Mouse (Mus musculus) limb, embryonic 15.5 days (tissue): ENCODE results near the gene Unc5c. TPM values are rescaled to one million over a fixed set of nuclear protein-coding genes. Genes with fewer than 3 reads are reported as not detected.

Experiments
- ATAC-seq: fragments of 200-750 bp; cut with Nextera tagmentation; 2 replicates; pipeline ENCODE4 v1.8.0; 2017; ENCODE audit warnings: low read depth, moderate TSS enrichment; ENCODE audit not compliant: insufficient number of reproducible peaks, low FRiP score, low TSS enrichment
- H3K27ac ChIP-seq: fragments of 300-500 bp; sonication (generic); 2 replicates; pipeline ENCODE4 v1.5.1; 2015; ENCODE audit warnings: moderate library complexity, mild to moderate bottlenecking, inconsistent platforms
- H3K27me3 ChIP-seq: fragments of 300-500 bp; sonication (generic); 2 replicates; pipeline ENCODE4 v1.6.1; 2015; ENCODE audit warnings: inconsistent platforms
- H3K36me3 ChIP-seq: fragments of 300-500 bp; sonication (generic); 2 replicates; pipeline ENCODE4 v1.6.1; 2015; ENCODE audit warnings: inconsistent platforms
- H3K4me1 ChIP-seq: fragments of 300-500 bp; sonication (generic); 2 replicates; pipeline ENCODE4 v1.6.1; 2015; ENCODE audit warnings: inconsistent platforms
- H3K4me2 ChIP-seq: fragments of 300-500 bp; sonication (generic); 2 replicates; pipeline ENCODE4 v1.6.1; 2015; ENCODE audit warnings: mild to moderate bottlenecking, inconsistent platforms
- H3K4me3 ChIP-seq: fragments of 300-500 bp; sonication (generic); 2 replicates; pipeline ENCODE4 v1.5.1; 2015; ENCODE audit warnings: mild to moderate bottlenecking, inconsistent platforms
- H3K9ac ChIP-seq: fragments of 300-500 bp; sonication (generic); 2 replicates; pipeline ENCODE4 v1.6.1; 2015; ENCODE audit warnings: inconsistent platforms
- H3K9me3 ChIP-seq: fragments of 300-500 bp; sonication (generic); 2 replicates; pipeline ENCODE4 v1.6.1; 2016; ENCODE audit warnings: inconsistent platforms
- WGBS: fragments of 180-500 bp; shearing (Covaris S2); methylation state at CpG from one replicate; pipeline ENCODE4 v1.1.7; 2015; 5-methylcytosine and 5-hydroxymethylcytosine counted together
- polyA plus RNA-seq: library from polyadenylated mRNA; unstranded; fragments of >200 nt; fragmentation: Nextera tagmentation; extraction: Ambion mirVana; gene quantifications from 2 replicates; pipeline ENCODE4 v1.2.1, GENCODE M21; 2015

Gene Unc5c
- polyA plus RNA-seq, 1 experiment from 2014 or later, result 7.0 TPM

DNA sequence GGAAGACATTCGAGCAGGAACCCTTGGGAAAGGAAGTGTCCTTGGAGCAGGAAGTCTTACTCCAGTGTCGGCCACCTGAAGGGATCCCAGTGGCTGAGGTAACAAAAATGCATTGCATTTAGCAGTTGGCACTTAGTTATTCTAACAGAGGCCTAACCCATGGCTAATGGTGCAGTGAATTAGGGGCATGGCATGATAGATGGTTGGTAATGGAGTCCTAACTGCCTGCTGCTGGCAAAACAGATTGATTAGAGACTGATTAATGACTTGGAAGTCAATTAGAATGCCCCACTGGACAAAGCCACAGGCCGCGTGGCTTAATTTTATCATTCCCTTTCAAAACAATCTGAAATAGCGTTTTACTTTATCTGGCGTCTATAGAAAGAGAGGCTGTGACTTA is 268.8 kb downstream of the Unc5c start:
- no peak for ATAC-seq
- WGBS, result 78% methylated on average over 6 of the region's 6 CpGs

DNA sequence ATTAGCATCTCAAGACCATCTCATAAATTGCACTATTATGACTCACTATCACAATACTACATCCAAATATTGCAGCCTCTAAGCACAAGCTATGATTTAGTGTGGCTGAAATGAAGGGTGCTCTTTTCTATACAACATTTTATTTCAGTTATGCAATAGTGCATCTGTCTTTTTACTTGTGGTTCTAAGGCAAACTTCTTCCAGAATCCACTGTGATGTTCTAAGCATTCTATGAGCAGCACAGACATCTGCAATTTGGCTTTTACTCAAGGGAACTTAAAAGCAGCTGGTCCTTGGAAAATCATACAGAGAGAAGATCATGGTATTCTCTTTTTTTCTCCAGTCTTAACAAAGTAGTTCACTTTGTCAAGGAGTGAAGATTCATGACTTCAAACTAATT is 270.3 kb downstream of the Unc5c start:
- H3K4me3 ChIP-seq, result no peak overlapping the region
- no peak overlapping the region for H3K4me2 ChIP-seq
- no peaks in the 10 kb centered on the region for H3K4me1 ChIP-seq
- H3K27ac ChIP-seq, result no peak overlapping the region
- H3K27me3 ChIP-seq, result no peaks in the 10 kb centered on the region
- no peaks in the 10 kb centered on the region for H3K9me3 ChIP-seq
- H3K36me3 ChIP-seq, result no peaks in the 10 kb centered on the region
- no peak overlapping the region for H3K9ac ChIP-seq
- no peak for ATAC-seq

More for the DNA sequence above, 268.8 kb downstream of the Unc5c start:
- Histone ChIP-seq H3K4me2 (no peak overlapping the region), H3K27me3 (no peaks in the 10 kb centered on the region), H3K9ac (no peak overlapping the region), H3K4me3 (no peak overlapping the region), H3K4me1 (no peaks in the 10 kb centered on the region), H3K27ac (no peak overlapping the region), H3K36me3 (no peaks in the 10 kb centered on the region), H3K9me3 (no peaks in the 10 kb centered on the region)

- Histone ChIP-seq H3K36me3 (no peaks in the 10 kb centered on the region), H3K27me3 (no peaks in the 10 kb centered on the region), H3K4me3 (no peak overlapping the region), H3K4me2 (no peak overlapping the region), H3K9ac (no peak overlapping the region), H3K9me3 (no peaks in the 10 kb centered on the region), H3K4me1 (no peaks in the 10 kb centered on the region), H3K27ac (no peak overlapping the region)
- ATAC-seq, result no peak
Observed at GRCm38 (mm10) chr3:141745322-141745721, 280.3 kb downstream of the Unc5c start.

DNA sequence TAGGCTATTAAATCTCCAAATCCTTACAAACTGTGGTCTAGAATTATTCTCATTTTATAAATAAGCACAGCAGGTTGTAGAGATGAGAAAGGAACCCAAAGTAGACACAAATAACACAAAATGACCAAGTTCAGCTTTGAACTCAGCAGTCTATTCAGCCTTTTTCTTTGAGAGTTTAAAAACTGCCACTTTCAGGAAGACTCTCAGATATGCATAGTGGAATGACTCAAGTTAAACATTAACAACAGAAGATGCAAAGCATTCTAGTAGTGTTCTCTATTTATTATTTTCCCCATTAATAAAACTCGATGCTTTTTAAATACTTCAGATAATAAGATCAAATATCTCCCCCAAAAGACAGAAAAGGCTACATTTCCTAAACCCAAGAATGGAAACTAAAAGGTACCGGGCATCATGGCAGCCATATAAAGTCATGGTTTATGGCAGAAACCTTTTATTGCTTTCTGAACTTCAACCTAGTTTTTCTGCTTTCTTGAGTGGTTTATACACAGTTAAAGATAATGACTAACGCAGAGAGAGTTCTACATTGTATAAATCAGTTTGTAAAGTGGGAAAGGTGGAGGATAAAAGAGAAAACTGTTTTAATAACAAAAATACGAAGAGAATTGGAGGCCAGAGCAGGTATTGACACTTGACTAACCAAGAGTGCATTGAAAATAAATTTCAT is 283.8 kb downstream of the Unc5c start:
- no peaks in the 10 kb centered on the region for H3K36me3 ChIP-seq
- H3K4me3 ChIP-seq, result no peak overlapping the region
- H3K27me3 ChIP-seq, result no peaks in the 10 kb centered on the region
- no peak overlapping the region for H3K27ac ChIP-seq
- H3K4me2 ChIP-seq, result no peak overlapping the region
- no peaks in the 10 kb centered on the region for H3K9me3 ChIP-seq
- 70% methylated on average over 4 of the region's 4 CpGs for WGBS
- no peaks in the 10 kb centered on the region for H3K4me1 ChIP-seq
- H3K9ac ChIP-seq, result no peak overlapping the region
- no peak for ATAC-seq

DNA sequence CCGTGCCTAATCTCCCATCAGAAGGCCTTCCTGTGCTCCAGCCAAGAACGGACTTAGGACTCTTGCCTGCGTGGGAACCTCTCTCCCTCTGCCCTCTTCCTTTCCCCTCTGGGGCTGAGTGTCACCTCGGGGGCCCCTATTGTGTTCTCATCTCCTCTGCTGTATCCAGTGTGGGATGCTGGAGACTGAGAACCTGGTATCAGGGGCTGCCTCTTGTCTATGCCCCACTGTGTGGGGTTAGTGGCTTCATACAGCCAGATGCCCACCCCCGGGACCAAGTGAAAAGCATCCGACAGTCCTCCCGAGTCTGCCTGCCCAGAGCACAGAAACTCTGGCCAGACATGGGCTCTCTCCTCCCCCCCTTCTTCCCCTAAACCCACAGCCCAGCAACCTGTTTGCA is 287.2 kb downstream of the Unc5c start:
- Histone ChIP-seq H3K27ac (no peak overlapping the region), H3K4me1 (no peaks in the 10 kb centered on the region), H3K9ac (no peak overlapping the region), H3K27me3 (no peaks in the 10 kb centered on the region), H3K36me3 (no peaks in the 10 kb centered on the region), H3K4me3 (no peak overlapping the region), H3K4me2 (no peak overlapping the region), H3K9me3 (no peaks in the 10 kb centered on the region)
- 73% methylated on average over 7 of the region's 7 CpGs for WGBS
- no peak for ATAC-seq

DNA sequence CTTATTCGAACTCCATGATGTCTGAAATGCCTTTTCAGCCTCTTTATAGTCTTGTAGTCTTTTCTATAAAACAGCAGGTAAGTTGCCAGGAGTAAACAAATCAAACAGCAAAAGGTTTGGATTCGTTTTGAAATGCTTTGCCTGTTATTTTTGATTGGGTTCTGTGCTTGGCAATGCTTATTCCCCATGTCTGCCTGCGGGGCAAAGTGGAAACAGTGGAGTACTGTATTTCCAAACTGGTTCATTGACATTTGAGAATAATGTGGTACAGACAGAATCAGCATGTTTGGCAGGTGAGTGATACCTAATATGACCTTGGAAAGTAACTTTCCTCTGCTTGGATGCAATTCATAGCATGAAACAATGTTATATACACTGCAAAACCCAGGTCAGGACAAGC is 292.2 kb downstream of the Unc5c start:
- 34% methylated on average over 3 of the region's 3 CpGs for WGBS
- Histone ChIP-seq H3K4me2 (no peak overlapping the region), H3K27ac (0 out of 2 replicates have a peak overlapping the region, but pooled peaks have one; percentile 4), H3K9ac (no peak overlapping the region), H3K36me3 (no peaks in the 10 kb centered on the region), H3K4me1 (no peaks in the 10 kb centered on the region), H3K27me3 (no peaks in the 10 kb centered on the region), H3K4me3 (no peak overlapping the region), H3K9me3 (no peaks in the 10 kb centered on the region)
- no peak for ATAC-seq

DNA sequence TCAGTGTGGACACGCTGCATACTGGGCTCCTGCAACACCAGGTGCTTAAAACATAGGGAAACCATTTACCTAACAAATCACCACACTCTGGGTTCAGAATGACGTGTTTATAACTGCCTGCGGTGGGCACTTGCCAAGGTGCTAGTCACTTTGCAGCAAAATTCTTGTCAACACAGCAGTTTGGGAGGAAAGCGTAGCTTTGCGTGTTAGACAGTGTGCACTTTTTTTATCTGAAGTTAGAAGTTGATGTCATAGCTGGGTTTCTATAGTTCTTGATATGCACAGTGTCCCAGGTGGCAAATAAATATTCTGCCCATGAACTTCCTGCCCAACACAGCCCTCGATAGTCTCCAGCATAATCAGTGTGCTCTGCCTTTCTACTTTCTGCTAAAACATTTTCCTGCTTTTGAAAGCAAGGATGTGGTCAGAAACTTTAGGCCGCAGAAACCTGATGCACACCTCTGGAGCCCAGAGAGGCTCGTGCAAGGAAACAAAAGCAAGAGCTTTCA is 313.4 kb downstream of the Unc5c start:
- Histone ChIP-seq H3K4me2 (no peak overlapping the region), H3K4me1 (peaks cover 8% of the 10 kb centered on the region; the same call in 1 of the 2 replicates), H3K27me3 (no peaks in the 10 kb centered on the region), H3K36me3 (no peaks in the 10 kb centered on the region), H3K9me3 (no peaks in the 10 kb centered on the region), H3K9ac (no peak overlapping the region), H3K27ac (0 out of 2 replicates have a peak overlapping the region, but pooled peaks have one; percentile 11), H3K4me3 (no peak overlapping the region)
- 0 out of 2 replicates have a peak, but pooled peaks have one; percentile 10 for ATAC-seq
- WGBS, result 29% methylated on average over 8 of the region's 8 CpGs

DNA sequence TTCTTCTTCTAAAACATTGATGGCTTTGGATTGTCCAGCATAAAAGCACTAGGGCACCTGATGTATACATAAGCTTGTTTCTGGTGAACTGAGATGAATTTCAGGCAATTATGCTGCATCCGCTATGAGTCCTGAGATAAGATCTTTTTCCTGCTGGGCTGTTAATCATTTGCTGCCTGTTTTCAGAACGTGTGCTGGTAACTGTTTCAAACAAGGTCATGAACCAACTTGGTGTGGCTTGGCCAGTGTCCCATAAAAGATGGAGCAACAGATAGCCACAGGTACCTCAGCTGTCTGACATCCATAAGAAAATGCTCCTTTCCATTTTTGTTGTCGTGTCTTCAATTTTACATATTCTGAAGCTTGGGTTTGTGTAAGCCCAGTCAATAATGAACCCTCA is 314.2 kb downstream of the Unc5c start:
- Histone ChIP-seq H3K36me3 (no peaks in the 10 kb centered on the region), H3K4me3 (no peak overlapping the region), H3K9ac (no peak overlapping the region), H3K27ac (no peak overlapping the region), H3K4me1 (peaks cover 8% of the 10 kb centered on the region; the same call in 1 of the 2 replicates), H3K4me2 (no peak overlapping the region), H3K27me3 (no peaks in the 10 kb centered on the region), H3K9me3 (no peaks in the 10 kb centered on the region)
- no peak for ATAC-seq
- WGBS, result 39% methylated on average over 3 of the region's 3 CpGs

DNA sequence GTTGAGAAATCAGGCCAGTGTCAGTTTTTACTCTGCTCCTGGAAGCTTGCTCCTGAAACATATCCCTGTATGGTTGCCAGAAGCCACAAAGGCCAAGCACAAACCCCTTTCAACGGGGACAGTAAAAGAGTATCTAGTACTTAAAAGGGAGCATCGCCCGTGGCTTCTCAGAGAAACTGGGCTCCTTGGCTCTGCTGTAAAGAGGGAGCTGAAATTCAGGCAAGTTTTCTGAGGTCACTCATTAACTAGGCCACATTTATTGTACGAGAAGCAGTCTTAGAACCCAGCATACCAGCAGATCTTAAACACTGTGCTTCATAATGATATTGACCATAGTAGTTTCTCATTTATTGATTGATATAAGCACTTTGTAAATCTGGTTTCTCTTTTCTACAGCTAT is 317.5 kb downstream of the Unc5c start:
- Histone ChIP-seq H3K4me1 (peaks cover 8% of the 10 kb centered on the region; the same call in 1 of the 2 replicates), H3K4me2 (no peak overlapping the region), H3K4me3 (no peak overlapping the region), H3K27me3 (no peaks in the 10 kb centered on the region), H3K27ac (no peak overlapping the region), H3K9ac (no peak overlapping the region), H3K9me3 (no peaks in the 10 kb centered on the region), H3K36me3 (no peaks in the 10 kb centered on the region)
- 74% methylated on average over 4 of the region's 4 CpGs for WGBS
- no peak for ATAC-seq

- 26% methylated on average over 8 of the region's 8 CpGs for WGBS
- Histone ChIP-seq H3K9me3 (no peaks in the 10 kb centered on the region), H3K36me3 (no peaks in the 10 kb centered on the region), H3K4me1 (no peaks in the 10 kb centered on the region), H3K4me3 (no peak overlapping the region), H3K27ac (peak overlapping the region; percentile 47; the same call in 1 of the 2 replicates), H3K27me3 (no peaks in the 10 kb centered on the region), H3K9ac (no peak overlapping the region), H3K4me2 (no peak overlapping the region)
- peak; percentile 52; the same call in 1 of the 2 replicates for ATAC-seq
Observed at GRCm38 (mm10) chr3:141791026-141791780, 326.2 kb downstream of the Unc5c start.

GRCm38 (mm10) chr3:141792106-141792505 is 327.1 kb downstream of the Unc5c start:
- WGBS, result 88% methylated on average over 1 of the region's 1 CpGs
- no peak overlapping the region for H3K4me2 ChIP-seq
- H3K27ac ChIP-seq, result no peak overlapping the region
- H3K9me3 ChIP-seq, result no peaks in the 10 kb centered on the region
- no peak overlapping the region for H3K9ac ChIP-seq
- no peaks in the 10 kb centered on the region for H3K27me3 ChIP-seq
- H3K4me1 ChIP-seq, result no peaks in the 10 kb centered on the region
- ATAC-seq, result no peak
- H3K4me3 ChIP-seq, result no peak overlapping the region
- H3K36me3 ChIP-seq, result no peaks in the 10 kb centered on the region

- H3K4me2 ChIP-seq, result no peak overlapping the region
- no peak for ATAC-seq
- 71% methylated on average over 2 of the region's 2 CpGs for WGBS
- no peaks in the 10 kb centered on the region for H3K27me3 ChIP-seq
- H3K4me1 ChIP-seq, result no peaks in the 10 kb centered on the region
- H3K36me3 ChIP-seq, result no peaks in the 10 kb centered on the region
- H3K4me3 ChIP-seq, result no peak overlapping the region
- no peak overlapping the region for H3K9ac ChIP-seq
- H3K9me3 ChIP-seq, result no peaks in the 10 kb centered on the region
- no peak overlapping the region for H3K27ac ChIP-seq
Observed at GRCm38 (mm10) chr3:141793755-141794154, 328.7 kb downstream of the Unc5c start.
